Mouse (Mus musculus): Measurements from ENCODE around the gene Cacnb3.

Gene Cacnb3

DNA sequence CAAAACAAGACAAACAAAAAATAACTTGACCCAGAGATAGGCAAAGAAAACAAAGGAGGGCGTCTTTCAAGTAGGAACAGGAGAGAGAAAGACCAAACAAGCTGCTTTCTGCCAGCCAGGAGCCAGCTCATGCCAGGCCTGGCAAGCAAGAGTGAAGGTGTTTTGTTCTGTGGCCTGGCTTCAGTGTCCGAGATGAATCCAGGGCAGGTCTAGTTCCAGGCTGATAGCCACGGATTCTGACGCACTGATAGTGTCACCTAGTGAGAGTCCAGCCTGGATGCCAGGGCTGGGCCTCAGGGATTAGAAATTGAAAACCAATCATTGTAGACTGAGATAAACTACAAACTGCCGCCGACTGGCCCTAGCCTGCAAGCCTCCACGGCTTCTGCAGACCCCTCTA, 47.3 kb downstream of the Cacnb3 start:
- DNase-seq = no peak

DNA sequence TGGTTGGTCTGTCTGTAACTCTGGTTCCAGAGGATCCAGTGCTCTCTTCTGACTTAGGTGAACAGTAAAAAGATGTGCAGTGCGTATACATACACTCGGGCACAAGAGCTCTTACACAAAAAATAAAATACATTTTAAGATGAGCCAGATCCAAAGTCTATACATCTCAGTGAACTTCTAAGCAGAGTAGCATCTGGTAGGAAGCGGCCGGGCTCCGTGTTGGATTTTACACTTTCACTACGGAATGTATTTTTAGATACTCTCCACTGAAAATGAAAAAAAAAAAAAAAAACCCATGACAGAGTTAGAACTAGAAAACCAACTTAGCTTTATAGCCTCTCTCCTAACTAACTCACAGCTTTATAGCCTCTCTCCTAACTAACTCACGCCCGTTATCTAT, 50.0 kb downstream of the Cacnb3 start:
- DNase-seq = no peak

DNA sequence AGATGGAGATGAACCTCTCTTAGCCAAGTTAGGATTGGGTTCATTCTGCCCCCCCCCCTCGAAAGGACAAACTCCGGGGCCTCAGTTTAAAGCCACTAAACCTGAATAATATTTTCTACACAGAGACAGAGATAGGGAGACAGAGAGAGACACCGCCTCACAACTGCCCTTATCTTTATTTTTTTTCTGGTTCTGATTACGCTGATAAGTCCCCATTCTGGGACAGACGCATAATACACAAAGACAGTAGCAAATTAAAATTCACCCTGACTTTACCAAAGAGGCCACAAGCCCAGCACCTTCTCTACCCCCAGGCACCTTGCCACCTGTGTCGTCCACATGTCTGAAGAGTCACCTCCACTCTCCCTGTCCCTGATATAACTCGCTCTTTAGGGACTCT, 51.0 kb downstream of the Cacnb3 start:
- no peak for DNase-seq

DNA sequence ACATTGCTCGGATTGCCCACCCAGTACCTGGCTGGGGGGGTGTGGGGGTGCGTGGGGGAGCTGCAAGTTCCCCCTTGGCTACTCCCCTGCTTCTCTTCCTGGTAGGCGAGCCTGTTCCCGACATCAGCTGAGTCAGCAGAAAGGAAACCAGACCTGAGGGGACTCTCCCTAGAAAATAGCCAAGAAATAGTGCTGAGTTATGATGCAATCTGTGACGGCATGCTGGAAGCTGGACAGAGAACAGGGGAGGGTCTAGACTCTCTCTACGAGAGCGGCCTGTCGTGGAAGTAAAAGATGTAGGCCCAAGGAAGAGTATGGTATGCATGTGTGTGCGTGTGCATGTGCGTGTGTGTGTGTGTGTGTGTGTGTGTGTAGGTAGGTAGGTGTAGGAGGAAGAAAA, 52.5 kb downstream of the Cacnb3 start:
- no peak for DNase-seq

DNA sequence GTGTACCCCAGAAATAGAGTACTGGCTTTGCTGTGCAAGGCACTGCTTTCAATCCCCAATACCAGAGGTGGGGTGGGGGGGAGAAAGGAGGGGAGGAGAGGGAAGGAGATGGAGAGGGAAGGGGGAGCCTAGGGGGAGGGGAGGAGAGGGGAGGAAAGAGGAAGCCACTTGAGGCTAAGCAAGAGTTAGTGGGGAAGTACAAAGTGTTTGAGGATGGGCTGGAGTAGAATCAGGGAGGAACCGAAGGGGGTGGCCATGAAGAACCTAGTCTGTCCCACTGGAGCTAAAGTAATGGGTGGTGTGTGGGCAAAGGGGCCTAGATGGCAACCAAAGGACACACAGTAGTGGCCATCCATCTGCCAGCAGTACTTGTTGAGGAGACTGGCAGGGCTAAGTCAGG, 53.1 kb downstream of the Cacnb3 start:
- no peak for DNase-seq

DNA sequence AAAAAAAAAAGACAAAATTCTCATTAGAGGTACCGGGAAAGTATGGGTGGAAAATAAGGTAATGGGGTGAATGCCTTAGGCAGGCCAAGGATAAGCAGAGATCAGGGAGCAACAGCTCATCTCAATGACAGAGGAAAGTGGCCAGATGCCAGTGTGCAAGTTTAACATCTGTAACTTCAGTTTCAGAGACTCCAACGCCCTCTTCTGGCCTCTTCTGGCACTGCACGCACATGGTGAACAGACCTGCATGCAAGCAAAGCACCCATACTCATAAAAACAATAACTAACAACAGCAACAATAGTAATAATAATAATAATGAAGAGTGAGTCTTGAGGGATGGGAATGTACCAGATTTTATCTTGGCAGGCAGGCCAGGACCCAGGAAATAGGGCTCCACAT, 55.3 kb downstream of the Cacnb3 start:
- DNase-seq = peak in 1 of 2 experiments; percentile 27

DNA sequence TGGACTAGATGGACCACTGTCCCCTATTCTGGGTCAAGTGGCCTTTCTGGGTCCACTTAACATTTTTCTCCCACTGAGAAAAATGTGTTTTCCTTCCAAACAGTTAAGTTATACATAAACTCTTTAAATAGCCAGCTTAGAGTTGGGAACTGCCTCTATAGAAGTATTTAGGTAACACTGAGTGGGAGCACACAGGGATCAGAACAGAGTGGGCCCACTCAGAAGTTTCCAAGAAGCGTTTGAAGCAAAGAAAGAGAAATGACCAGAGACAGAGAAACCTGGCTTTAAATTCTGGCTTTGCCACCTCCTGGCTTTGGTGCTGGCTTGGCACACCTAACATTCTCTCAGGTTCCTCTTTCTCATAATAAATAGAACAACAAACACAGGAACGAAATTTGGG, 59.0 kb downstream of the Cacnb3 start:
- no peak for DNase-seq

DNA sequence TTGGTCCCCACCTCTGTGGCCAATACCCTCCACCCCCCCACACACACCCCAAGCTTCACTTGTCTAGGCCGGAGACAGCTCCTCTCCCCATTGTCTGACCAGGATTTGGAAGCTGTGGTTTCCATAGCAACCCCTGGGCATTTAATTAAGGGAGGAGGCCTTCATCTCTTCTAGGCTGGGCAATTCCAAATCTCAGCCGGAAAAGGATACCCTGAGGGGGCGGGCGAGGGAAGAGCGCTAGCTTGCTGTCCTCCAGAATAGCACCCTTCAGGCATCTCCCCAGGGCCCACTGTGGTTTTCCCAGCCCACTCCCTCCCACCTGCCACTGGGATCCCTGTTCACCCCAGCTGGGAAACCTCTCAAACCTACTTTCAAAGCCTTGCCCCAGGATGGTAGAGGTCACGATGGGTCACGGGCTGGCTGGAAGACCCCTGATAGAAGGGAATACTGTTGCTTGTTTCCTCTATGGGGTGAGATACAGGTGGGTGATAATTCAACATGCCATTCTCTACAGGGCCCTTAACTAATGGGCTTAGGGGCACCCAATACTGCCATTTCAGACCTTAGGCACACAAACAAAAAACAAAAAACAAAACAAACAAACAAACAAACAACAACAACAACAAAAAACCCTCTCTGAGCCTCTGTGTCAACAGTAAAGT, 61.0 kb downstream of the Cacnb3 start:
- no peak for DNase-seq

DNA sequence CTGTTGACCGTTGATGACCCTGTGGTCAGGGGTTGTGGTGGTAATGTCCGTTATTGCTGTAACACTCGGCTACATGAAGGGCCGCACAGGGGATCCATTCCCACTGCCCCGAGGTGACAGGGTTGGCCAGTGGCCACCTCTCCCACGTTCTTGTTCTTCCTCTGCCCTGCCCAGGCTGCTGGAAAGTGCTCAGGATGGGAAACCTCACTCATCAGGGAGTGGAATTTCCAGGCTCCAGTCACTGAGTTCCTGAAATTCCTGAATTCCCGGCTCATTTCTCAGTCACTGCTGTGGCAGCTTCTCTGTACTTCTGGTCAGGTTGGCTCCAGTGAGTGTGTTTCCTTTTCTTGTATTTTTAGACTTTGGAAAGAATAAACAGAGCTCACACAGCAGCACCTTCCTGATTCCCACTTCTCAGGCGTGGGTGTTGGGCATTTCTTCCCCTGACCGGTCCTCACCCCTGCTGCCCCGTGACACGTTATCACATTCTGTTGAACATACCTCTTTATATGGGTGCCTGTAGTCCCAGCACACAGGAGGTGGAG, 61.6 kb downstream of the Cacnb3 start:
- no peak for DNase-seq

Measured in cerebellum, postnatal 10 days (tissue).